Mouse (Mus musculus) embryonic facial prominence, embryonic 13.5 days (tissue): ENCODE results near the gene Pgam1. TPM values are rescaled to one million over a fixed set of nuclear protein-coding genes. Genes with fewer than 3 reads are reported as not detected.
"Not testable (repeated sequence)": the region's sequence is repeated elsewhere in the genome, so short reads cannot be mapped to it uniquely, and the experiment has no call there.

Source experiments
- ATAC-seq: fragments of 200-750 bp; cut with Nextera tagmentation; 2 replicates; pipeline ENCODE4 v1.8.0; 2017; ENCODE audit warnings: low read depth; ENCODE audit not compliant: insufficient number of reproducible peaks, insufficient read depth, low FRiP score, low TSS enrichment
- H3K27ac ChIP-seq: fragments of 300-500 bp; sonication (generic); 2 replicates; pipeline ENCODE4 v1.5.1; 2015; ENCODE audit warnings: moderate library complexity, mild to moderate bottlenecking, inconsistent platforms
- H3K27me3 ChIP-seq: fragments of 300-500 bp; sonication (generic); 2 replicates; pipeline ENCODE4 v1.6.1; 2015; ENCODE audit warnings: mild to moderate bottlenecking, inconsistent platforms
- H3K36me3 ChIP-seq: fragments of 300-500 bp; sonication (generic); 2 replicates; pipeline ENCODE4 v1.6.1; 2015; ENCODE audit warnings: mild to moderate bottlenecking, inconsistent platforms
- H3K4me1 ChIP-seq: fragments of 300-500 bp; sonication (generic); 2 replicates; pipeline ENCODE4 v1.6.1; 2015; ENCODE audit warnings: inconsistent platforms
- H3K4me2 ChIP-seq: fragments of 300-500 bp; sonication (generic); 2 replicates; pipeline ENCODE4 v1.6.1; 2015; ENCODE audit warnings: moderate library complexity, mild to moderate bottlenecking, inconsistent platforms
- H3K4me3 ChIP-seq: fragments of 300-500 bp; sonication (generic); 2 replicates; pipeline ENCODE4 v1.5.1; 2015; ENCODE audit warnings: mild to moderate bottlenecking, inconsistent platforms
- H3K9ac ChIP-seq: fragments of 300-500 bp; sonication (generic); 2 replicates; pipeline ENCODE4 v1.6.1; 2015; ENCODE audit warnings: mild to moderate bottlenecking, inconsistent platforms
- H3K9me3 ChIP-seq: fragments of 300-500 bp; sonication (generic); 2 replicates; pipeline ENCODE4 v1.6.1; 2016; ENCODE audit warnings: inconsistent platforms
- WGBS: fragments of 180-500 bp; shearing (Covaris S2); methylation state at CpG from one replicate; pipeline ENCODE4 v1.1.7; 2015; ENCODE audit warnings: mixed read lengths; 5-methylcytosine and 5-hydroxymethylcytosine counted together
- polyA plus RNA-seq: library from polyadenylated mRNA; unstranded; fragments of >200 nt; fragmentation: Nextera tagmentation; extraction: Ambion mirVana; gene quantifications from 2 replicates; pipeline ENCODE4 v1.2.1, GENCODE M21; 2015

Pgam1 gene
- 539 and 631 TPM in 2 replicates for polyA plus RNA-seq

- Histone ChIP-seq H3K4me3 (peak within 1 kb of the TSS; percentile 96), H3K36me3 (peaks cover 8% of the 10 kb centered on the region), H3K4me1 (peaks cover 26% of the 10 kb centered on the region), H3K4me2 (peak within 1 kb of the TSS; percentile 92), H3K27ac (peak within 1 kb of the TSS; percentile 91), H3K27me3 (no peaks in the 10 kb centered on the region), H3K9ac (peak within 1 kb of the TSS; percentile 96), H3K9me3 (no peaks in the 10 kb centered on the region)
- WGBS = 5% methylated on average over 52 of the region's 54 CpGs
- peak; percentile 89 for ATAC-seq
Observed at GRCm38 (mm10) chr19:41911178-41912073, at the start of gene Pgam1. Pgam1 (plus strand) TSS chr19:41911923.

GRCm38 (mm10) chr19:41866707-41867106 is 45.0 kb upstream of the Pgam1 start:
- no peak overlapping the region for H3K4me2 ChIP-seq
- WGBS = 87% methylated on average over 8 of the region's 8 CpGs
- H3K36me3 ChIP-seq = peaks cover 88% of the 10 kb centered on the region
- no peaks in the 10 kb centered on the region for H3K27me3 ChIP-seq
- H3K4me1 ChIP-seq = no peaks in the 10 kb centered on the region
- H3K9me3 ChIP-seq = no peaks in the 10 kb centered on the region
- ATAC-seq = no peak
- no peak overlapping the region for H3K4me3 ChIP-seq
- no peak overlapping the region for H3K9ac ChIP-seq
- no peak overlapping the region for H3K27ac ChIP-seq

DNA sequence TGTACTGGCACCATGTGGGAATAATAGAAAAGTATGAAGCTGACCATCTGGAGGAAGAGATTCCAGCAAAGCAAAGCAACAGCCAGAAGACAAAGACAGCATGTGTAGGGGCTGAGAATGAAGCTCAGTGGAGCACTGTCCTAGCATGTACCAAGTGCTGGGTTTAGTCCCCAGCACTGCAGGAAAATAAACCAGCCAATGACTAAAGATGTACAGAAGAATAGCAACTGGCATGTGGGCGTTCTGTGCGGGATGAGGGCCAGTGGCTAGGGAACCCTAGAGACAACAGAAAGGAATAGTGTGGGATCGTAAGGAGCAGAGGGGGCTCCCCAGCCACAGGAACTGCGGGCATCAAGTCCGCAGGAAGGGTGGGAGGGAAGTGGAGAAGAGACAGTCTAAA is 42.4 kb upstream of the Pgam1 start:
- Histone ChIP-seq H3K4me2 (no peak overlapping the region), H3K4me3 (no peak overlapping the region), H3K36me3 (peaks cover 89% of the 10 kb centered on the region), H3K4me1 (no peaks in the 10 kb centered on the region), H3K27ac (no peak overlapping the region), H3K9me3 (no peaks in the 10 kb centered on the region), H3K27me3 (no peaks in the 10 kb centered on the region), H3K9ac (no peak overlapping the region)
- ATAC-seq = no peak
- WGBS = 92% methylated on average over 5 of the region's 5 CpGs

DNA sequence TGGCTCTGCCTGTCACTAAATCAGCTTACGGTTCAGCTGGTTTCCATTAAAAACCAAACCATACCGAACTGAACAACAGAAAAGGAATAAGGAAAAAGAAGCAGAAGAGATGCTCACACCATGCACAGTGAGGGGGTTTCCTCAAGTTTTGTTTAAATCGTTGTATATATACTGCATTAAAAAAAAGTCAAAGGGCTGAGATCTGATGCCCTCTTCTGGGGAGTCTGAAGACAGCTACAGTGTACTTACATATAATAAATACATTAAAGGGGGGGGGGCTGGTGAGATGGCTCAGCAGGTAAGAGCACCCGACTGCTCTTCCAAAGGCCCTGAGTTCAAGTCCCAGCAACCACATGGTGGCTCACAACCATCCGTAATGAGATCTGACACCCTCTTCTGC is 41.8 kb upstream of the Pgam1 start:
- H3K9ac ChIP-seq, H3K4me2 ChIP-seq, H3K4me3 ChIP-seq, H3K27me3 ChIP-seq, H3K27ac ChIP-seq, H3K9me3 ChIP-seq, ATAC-seq, H3K4me1 ChIP-seq: not testable (repeated sequence)
- H3K36me3 ChIP-seq = peaks cover 92% of the 10 kb centered on the region
- WGBS = 64% methylated on average over 5 of the region's 5 CpGs

DNA sequence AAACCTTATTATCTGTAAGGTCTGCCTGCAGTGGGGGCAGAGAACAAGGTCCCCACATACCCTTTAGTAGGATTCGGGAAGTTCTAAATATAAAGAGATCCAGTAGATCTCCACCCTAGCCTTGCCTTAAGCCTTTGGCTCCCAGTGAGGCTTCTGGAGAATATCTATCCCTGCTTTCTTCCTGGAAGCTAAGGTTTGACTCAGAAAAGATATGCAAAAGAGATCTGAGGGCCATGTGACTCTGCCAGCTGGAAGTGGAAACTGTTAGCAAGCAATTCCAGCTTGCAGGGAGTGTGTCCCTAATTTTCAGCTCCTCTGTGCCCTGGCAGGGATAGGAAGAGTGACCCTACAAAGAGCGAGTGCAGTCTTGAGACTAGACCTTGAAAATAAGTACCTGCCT is 39.4 kb upstream of the Pgam1 start:
- Histone ChIP-seq H3K9ac (no peak overlapping the region), H3K4me3 (no peak overlapping the region), H3K27me3 (no peaks in the 10 kb centered on the region), H3K27ac (no peak overlapping the region), H3K36me3 (peaks cover 89% of the 10 kb centered on the region), H3K4me1 (no peaks in the 10 kb centered on the region), H3K9me3 (no peaks in the 10 kb centered on the region), H3K4me2 (no peak overlapping the region)
- ATAC-seq = no peak
- 90% methylated on average over 2 of the region's 2 CpGs for WGBS

DNA sequence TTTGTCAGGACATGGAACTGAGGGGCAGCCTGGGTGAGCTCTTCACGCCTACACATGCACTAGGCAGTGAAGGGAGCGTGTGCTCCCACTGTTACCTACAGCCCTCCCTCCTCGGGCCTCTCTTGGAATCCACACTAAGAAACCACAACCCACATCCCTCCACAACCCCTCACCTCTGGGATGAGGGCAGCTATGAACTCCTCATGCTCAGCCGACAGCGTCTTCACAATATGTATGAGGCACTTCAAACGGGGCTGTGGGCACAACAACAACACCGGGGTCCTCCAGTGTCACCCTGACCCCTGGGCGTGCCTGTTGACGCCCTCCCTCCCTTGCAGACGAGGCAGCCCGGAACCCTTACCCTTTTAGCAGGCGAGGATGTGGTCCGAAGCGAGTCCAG is 37.4 kb upstream of the Pgam1 start:
- H3K27ac ChIP-seq = no peak overlapping the region
- no peaks in the 10 kb centered on the region for H3K9me3 ChIP-seq
- WGBS = 89% methylated on average over 14 of the region's 14 CpGs
- no peak overlapping the region for H3K4me3 ChIP-seq
- H3K4me1 ChIP-seq = no peaks in the 10 kb centered on the region
- peaks cover 80% of the 10 kb centered on the region for H3K36me3 ChIP-seq
- H3K9ac ChIP-seq = no peak overlapping the region
- no peaks in the 10 kb centered on the region for H3K27me3 ChIP-seq
- no peak overlapping the region for H3K4me2 ChIP-seq
- ATAC-seq = no peak

DNA sequence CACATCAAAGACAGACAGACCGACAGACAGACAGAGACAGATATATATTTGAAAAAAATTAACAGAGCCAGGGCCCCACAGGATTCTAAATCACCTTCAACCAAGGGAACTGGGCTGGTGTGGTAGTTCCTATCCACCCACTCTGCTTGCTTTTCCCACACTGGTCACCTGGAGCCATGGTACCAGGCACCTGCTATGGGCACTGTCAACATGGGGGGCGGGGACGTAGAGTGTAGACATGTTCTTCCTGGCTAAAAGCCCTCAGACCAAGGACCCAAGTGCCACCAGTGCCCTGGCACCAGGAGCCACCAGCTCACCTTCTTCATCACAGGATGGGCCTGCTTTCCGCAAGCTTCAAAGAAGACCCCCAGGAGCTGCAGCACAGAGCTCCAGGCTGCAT is 29.9 kb upstream of the Pgam1 start:
- no peaks in the 10 kb centered on the region for H3K9me3 ChIP-seq
- H3K36me3 ChIP-seq = peaks cover 75% of the 10 kb centered on the region
- no peak overlapping the region for H3K9ac ChIP-seq
- WGBS = 92% methylated on average over 4 of the region's 4 CpGs
- H3K4me1 ChIP-seq = no peaks in the 10 kb centered on the region
- no peak overlapping the region for H3K4me2 ChIP-seq
- no peak overlapping the region for H3K27ac ChIP-seq
- H3K4me3 ChIP-seq = no peak overlapping the region
- no peaks in the 10 kb centered on the region for H3K27me3 ChIP-seq
- no peak for ATAC-seq

GRCm38 (mm10) chr19:41883882-41884281 is 27.8 kb upstream of the Pgam1 start:
- H3K4me1 ChIP-seq = no peaks in the 10 kb centered on the region
- H3K9me3 ChIP-seq = no peaks in the 10 kb centered on the region
- no peaks in the 10 kb centered on the region for H3K27me3 ChIP-seq
- 91% methylated on average over 9 of the region's 9 CpGs for WGBS
- H3K27ac ChIP-seq = no peak overlapping the region
- H3K36me3 ChIP-seq = peaks cover 83% of the 10 kb centered on the region
- H3K9ac ChIP-seq = no peak overlapping the region
- no peak overlapping the region for H3K4me2 ChIP-seq
- no peak for ATAC-seq
- H3K4me3 ChIP-seq = no peak overlapping the region

DNA sequence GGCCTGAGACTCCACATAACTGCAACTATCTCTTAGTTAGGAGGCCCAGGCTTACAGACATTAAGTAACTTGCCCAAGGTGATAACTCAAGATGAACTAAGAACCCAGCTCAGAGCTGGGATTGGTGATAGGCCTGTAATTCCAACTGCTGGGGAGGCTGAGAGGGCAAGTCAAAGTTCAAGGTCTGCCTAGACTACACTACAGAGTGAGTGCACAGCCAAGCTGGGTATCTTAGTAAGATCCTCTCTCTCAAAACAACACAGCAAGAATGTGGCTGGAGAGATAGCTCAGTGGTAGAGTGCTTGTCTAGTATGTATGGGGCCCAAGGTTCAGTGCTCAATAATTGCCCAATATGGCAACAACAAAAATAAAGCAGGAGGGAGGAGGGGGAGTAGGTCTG is 23.5 kb upstream of the Pgam1 start:
- Histone ChIP-seq H3K9ac (no peak overlapping the region), H3K9me3 (no peaks in the 10 kb centered on the region), H3K27ac (no peak overlapping the region), H3K4me3 (no peak overlapping the region), H3K4me1 (no peaks in the 10 kb centered on the region), H3K27me3 (no peaks in the 10 kb centered on the region), H3K4me2 (no peak overlapping the region), H3K36me3 (peaks cover 80% of the 10 kb centered on the region)
- no peak for ATAC-seq

GRCm38 (mm10) chr19:41894959-41895358 is 16.8 kb upstream of the Pgam1 start:
- Histone ChIP-seq H3K36me3 (peaks cover 17% of the 10 kb centered on the region), H3K27ac (no peak overlapping the region), H3K4me2 (peak overlapping the region; percentile 92), H3K27me3 (no peaks in the 10 kb centered on the region), H3K4me1 (peaks cover 15% of the 10 kb centered on the region), H3K4me3 (peak overlapping the region; percentile 83), H3K9me3 (no peaks in the 10 kb centered on the region), H3K9ac (peak overlapping the region; percentile 73)
- WGBS = 47% methylated on average over 7 of the region's 7 CpGs
- no peak for ATAC-seq

DNA sequence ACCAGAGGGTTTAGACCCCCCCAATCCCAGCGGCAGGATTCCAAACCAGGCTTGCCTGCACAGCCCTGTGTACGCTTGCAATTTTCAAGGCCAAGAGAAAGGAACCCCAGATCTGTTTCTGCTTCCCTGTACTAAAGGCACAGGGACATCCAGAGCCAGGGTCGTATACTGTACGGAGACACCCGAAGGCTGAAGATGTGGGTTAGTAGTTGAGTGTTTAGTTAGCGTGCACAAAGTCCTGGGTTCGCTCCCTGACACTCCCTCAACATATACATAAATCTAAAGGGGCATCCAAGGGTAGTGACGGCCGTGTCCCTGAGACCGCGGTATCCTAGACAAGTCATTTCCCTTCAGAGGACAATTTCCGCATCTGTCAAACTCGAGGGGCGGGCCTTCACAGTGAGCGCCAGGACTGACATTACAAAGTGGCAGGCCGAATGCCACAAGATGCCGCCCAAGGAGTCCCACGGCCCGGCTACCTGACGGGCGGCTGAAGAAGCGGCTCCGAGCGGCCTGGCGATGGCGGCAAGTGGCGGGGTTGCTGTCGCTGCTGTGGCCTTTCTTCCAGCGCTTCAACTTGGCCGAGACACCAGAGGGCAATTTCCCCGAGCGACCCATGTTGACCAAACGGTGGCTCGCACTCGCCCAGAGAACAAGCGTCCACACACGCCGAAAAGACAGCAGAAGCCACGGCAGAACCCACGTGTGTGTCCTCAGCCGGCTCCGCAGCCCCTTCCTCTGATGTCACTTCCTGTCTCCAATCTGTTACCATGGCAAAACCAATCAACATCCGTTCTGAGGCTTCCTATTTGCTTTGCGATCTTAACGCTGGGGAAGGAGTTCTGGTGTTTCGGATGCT is 16.0 kb upstream of the Pgam1 start, which contains the start of gene Rrp12:
TSS of gene Rrp12 (minus strand) at position 714 of the 859 bp plus-strand sequence.
- Histone ChIP-seq H3K4me3 (peak within 1 kb of the TSS; percentile 83), H3K9ac (peak within 1 kb of the TSS; percentile 73), H3K27me3 (no peaks in the 10 kb centered on the region), H3K9me3 (no peaks in the 10 kb centered on the region), H3K27ac (no peak within 1 kb of the TSS), H3K36me3 (peaks cover 10% of the 10 kb centered on the region; the same call in 1 of the 2 replicates), H3K4me1 (peaks cover 15% of the 10 kb centered on the region), H3K4me2 (peak within 1 kb of the TSS; percentile 92)
- under 1% methylated on average over 46 of the region's 46 CpGs for WGBS
- ATAC-seq = peak; percentile 78; the same call in 1 of the 2 replicates
